Mouse (Mus musculus): ENCODE data around the gene Gpr137b.
A peak's percentile ranks its signal among the peaks of the same experiment; 100 is the strongest.
"Not testable (repeated sequence)": the region's sequence is repeated elsewhere in the genome, so short reads cannot be mapped to it uniquely, and the experiment has no call there.

Gpr137b gene

DNA sequence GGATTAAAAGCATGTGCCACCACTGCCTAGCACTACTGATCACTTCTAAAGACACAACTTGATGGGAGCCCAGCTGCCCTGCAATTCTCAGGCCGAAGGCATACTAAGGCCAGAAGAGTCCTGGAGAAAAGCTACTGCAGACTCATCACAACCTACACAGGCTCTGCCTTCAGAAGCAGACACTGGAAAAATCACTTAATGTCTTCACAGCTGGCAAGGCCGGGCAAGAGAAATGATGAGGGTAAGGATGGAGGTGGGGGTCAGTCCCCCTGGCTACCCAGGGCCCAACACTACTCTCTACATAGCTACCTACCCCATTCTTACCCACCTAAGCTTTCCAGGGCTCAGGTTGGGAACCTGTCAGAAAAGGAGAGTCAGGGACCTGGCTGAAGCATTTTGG is 27.4 kb downstream of the Gpr137b start:
- DNase-seq (ENCODE audit: low spot score in 2 of 2): not testable (repeated sequence)

DNA sequence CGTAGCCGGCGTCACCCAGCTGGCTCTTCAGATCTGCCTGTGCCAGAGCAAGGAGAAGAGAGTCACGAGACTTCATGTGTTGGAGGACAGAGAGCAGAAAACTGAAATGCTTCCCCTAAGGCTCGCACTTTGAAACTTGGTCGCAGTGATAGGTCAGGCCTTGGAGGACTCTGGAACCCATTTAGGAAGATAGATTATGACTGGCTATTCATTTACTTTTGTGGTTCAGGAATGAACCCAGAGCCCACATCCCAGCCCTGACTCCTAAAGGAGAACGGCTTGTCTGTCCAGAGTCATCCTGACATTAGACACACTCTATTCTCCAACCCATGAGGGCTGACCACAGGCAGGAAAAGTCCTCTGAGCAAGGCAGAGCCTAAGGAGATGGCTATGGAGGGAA is 30.3 kb downstream of the Gpr137b start:
- not testable (repeated sequence) for DNase-seq (ENCODE audit: low spot score in 2 of 2)

DNA sequence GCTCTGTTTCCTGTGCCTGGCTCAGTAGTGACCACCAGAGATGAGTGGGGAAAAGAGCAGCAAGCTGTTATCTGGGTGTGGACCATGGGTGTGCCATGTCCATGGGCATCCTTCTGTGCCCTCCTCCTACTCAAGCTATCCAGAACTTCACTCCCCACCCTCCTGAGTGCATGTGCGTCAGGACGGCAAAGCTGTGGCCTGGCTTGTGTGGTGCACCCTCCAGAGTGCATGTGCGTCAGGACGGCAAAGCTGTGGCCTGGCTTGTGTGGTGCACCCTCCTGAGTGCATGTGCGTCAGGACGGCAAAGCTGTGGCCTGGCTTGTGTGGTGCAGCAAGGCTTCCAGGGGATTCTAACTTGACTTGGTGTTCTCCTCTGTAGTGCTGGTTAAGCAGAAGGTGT is 31.6 kb downstream of the Gpr137b start:
- not testable (repeated sequence) for DNase-seq (ENCODE audit: low spot score in 2 of 2)

DNA sequence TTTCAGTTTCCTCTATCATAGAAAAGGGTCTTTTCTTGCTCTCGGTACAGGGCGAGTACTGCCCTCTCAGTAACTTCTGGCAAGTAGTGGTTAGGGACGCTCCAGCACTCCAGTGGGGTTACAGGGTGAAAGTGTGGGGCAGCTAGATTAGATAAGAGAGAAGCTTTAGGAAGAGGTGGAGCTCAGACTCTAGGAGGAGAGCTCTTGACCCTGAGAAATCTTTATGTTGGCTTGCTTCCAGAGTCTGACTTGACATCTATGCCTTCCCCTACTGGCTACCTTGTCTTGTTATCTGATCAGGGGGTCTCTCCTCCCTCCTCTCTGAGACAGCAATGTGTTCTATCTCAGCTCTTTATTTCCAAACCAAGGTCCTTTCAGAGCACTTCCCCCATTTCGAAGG is 33.8 kb downstream of the Gpr137b start:
- DNase-seq (ENCODE audit: low spot score in 2 of 2): not testable (repeated sequence)

DNA sequence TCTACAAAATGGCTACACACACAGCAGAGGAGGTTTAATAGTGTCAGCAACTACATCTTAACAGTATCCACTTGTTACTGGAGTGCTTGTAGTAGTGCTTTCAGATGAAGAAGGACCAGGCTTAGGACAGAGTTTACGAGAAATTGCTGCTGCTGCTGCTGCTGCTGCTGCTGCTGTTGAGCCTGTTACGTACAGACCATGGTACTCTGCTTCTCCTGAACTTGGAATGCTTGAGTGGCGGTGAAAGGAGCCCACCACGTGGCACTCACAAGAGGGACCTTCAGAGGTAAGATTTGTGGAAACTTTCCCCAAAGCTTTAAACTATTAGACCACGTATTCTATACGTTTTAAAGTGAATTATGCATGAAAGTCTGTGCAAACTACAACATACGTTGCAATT is 35.2 kb downstream of the Gpr137b start:
- DNase-seq (ENCODE audit: low spot score in 2 of 2): not testable (repeated sequence)

DNA sequence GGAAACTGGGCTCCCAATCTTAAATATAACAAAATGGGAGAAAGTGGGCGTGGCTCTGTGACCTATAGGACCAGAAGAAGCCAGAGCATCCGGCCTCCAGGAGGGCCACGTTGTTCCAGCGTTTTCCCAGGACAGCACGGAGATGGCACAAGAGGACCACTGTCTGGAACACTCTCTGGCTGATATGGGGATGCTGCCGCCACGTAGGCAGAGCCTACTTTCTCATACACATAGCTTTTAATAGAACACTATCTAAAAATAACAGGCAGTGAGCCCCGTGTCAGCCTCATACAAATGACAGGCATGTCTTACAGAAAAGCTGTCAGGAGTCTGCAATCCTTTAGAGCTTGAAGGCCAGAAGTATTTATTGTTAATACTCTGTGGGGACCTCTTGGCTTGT is 35.7 kb downstream of the Gpr137b start:
- DNase-seq (ENCODE audit: low spot score in 2 of 2): not testable (repeated sequence)

DNA sequence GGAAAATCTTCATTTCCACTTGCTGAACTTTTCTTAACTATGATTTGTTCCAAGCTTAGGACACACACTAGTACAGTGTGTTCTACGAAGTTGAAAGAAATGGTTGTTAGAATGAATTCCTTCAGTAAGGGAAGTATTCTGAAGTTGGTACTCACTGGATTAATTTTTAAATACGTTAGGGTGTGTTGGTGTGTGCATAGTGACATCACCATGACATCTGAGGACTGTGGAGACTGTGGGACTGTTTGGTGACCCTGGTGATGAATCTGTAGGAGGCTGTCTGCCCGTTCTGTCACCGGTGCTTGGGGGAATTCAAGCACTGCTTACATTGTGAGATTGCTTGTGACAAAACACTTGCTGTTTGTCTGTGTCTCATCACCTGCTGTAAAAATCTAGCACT is 41.7 kb downstream of the Gpr137b start:
- DNase-seq (ENCODE audit: low spot score in 2 of 2): not testable (repeated sequence)

DNA sequence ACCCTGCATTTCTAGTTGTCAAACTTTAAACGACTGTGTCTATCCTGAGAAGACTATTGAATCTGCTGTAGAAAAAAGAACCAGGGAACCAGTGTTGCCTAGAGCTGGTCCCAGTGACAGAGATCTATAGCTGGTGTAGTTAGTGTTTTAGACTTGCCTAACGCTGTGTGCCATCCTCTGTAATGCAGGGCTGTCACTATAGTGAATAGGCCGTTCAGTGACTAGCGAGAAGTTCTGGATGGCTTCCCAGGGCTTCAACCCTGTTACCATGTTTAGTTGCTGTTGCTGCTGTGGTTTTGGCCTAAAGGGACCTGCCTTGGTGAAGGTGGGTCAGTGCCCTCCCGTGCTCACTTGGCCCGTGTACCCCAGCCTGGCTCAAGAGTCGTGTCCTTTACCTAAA is 43.1 kb downstream of the Gpr137b start:
- DNase-seq (ENCODE audit: low spot score in 2 of 2): not testable (repeated sequence)

DNA sequence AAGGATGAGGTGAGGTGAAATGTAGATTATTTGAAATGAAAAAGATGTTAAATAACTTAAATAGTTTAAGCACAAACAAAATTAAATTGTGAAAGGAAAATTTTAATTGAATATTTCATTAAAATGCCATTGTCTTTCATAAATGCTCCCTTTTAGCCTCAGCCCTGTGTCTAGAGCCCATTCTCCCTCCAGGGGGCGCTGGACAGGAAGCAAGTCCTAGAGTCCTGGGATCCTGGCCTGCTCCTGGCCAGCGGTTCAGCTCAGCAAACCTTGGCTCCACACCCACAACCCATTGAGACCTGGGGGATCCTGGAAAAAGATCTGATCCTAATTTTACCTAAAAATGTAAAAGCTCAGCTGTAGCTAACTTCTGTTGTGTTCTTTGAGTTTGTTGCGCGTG is 44.5 kb downstream of the Gpr137b start:
- peak in 1 of 2 experiments; percentile 41 for DNase-seq (ENCODE audit: low spot score in 2 of 2)

DNA sequence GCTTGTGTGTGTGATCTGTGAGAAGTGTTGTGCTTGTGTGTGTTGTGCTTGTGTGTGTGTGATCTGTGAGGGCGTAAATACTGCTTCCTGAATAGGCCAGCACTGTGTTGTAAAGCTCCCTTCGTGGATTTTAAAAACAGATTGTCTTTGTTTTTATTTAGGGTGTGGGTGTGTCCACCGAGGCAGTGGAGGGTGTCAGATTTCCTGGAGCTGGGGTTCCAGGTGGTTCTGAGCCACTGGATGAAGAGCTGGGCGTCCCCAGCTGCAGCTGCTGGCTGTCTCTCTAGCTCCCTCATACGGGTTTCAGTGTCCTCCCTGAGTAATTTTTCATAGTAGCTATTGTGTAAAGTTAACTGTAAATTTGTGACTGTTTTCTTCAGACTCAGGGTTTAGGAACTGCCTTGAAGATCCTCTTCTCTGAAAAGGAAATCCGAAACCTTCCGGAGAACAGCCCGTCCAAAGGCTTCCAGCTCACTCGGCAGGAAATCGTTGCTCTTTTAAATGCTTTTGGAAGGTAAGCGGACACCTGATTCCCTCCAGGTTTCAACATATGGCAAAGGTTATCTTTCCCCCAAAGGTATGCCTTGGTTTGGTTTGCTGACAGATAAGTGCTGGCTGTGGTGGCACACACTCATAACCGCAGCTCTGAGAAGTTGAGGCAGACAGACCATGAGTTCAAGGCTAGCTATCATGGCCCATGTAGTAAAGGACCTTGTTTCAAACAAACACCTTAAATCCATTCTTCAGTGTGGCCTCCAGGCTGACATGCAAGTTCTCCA is 46.0 kb downstream of the Gpr137b start:
- not testable (repeated sequence) for DNase-seq (ENCODE audit: low spot score in 2 of 2)

DNA sequence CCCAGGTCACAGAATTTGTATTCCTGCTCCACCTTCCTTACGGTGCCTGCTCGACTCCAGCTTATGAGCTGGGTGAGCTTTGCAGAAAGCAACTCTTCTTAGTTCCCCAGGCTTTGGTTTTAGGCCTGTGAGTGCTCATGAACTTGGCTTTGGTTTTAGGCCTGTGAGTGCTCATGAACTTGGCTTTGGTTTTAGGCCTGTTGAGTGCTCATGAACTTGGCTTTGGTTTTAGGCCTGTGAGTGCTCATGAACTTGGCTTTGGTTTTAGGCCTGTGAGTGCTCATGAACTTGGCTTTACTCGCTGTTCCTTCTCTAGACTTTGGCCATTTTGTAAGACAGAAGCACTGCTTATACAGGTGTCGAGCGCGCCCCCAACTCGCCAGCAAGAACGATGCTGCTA is 56.5 kb downstream of the Gpr137b start:
- not testable (repeated sequence) for DNase-seq (ENCODE audit: low spot score in 2 of 2)

DNA sequence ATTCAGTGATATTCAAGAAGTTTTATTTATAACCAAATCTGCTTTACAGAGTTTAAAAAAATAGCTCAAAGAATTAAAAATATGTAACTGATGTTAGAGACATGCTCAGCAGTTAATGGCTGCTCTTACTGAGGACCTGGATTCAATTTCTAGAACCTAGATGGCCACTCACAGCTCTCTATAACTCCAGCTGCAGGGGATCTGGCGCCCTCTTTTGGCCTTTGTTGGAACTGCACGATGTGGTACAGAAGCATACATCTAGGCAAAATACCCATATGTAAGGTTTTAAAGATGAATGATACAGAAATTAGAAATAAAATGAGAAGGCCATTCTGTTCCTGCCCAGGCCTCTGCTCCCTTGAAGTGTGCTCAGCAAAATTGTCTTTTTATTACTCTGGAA is 64.9 kb downstream of the Gpr137b start:
- DNase-seq (ENCODE audit: low spot score in 2 of 2): peak in 1 of 2 experiments; percentile 27
